Mouse (Mus musculus): ENCODE measurements around the gene Srsf5. TPM values are rescaled to one million over a fixed set of nuclear protein-coding genes. Genes with fewer than 3 reads are reported as not detected.

The Srsf5 gene
- polyA plus RNA-seq, 1 experiment from 2014 or later = 261 TPM

DNA sequence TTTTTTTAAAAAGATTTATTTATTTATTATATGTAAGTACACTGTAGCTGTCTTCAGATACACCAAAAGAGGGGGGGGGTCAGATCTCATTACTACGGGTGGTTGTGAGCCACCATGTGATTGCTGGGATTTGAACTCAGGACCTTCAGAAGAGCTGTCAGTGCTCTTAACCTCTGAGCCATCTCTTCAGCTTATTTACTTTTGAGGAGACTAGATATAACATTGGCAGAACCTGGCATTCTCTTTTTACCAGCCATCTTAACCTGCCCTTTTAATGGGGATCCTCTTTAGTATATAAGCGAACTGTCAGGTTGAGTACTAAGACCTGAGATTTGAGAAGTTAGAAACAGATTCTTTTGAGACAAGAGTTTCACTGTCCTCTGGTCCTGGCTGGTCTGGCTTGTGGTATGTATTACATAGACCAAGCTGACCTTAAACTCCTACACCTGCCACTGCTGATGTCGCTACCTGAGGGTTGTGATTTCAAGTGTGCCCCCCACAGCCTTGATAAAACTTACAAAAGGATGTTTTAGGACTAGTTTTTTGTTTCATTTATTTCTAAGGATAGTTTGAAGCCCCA, 6.4 kb downstream of the Srsf5 start:
- ATAC-seq = no peak
- no peaks in the 10 kb centered on the region for H3K27me3 ChIP-seq (replicated peaks; ENCODE audit: control insufficient read depth, insufficient read depth, low read length)
- no peak overlapping the region for H3K4me3 ChIP-seq (ENCODE audit: low read depth, low read length)
- H3K27ac ChIP-seq (ENCODE audit: low read depth, low read length) = no peak overlapping the region; the same call in 1 of the 2 replicates
- no peak for TF ChIP-seq CTCF (IDR thresholded peaks at IDR 0.05; ENCODE audit: low read depth)
- WGBS = 87% methylated on average over 3 of the region's 3 CpGs
- no peaks in the 10 kb centered on the region for H3K4me1 ChIP-seq (replicated peaks; ENCODE audit: control insufficient read depth, insufficient read depth, low read length)
- H3K9me3 ChIP-seq (ENCODE audit: control insufficient read depth) = no peaks in the 10 kb centered on the region
- peaks cover 72% of the 10 kb centered on the region for H3K36me3 ChIP-seq (ENCODE audit: control insufficient read depth, insufficient read depth)
- H3K4me2 ChIP-seq (replicated peaks; ENCODE audit: low read depth) = no peak overlapping the region
- H3K9ac ChIP-seq (ENCODE audit: low read depth, low read length) = no peak overlapping the region

DNA sequence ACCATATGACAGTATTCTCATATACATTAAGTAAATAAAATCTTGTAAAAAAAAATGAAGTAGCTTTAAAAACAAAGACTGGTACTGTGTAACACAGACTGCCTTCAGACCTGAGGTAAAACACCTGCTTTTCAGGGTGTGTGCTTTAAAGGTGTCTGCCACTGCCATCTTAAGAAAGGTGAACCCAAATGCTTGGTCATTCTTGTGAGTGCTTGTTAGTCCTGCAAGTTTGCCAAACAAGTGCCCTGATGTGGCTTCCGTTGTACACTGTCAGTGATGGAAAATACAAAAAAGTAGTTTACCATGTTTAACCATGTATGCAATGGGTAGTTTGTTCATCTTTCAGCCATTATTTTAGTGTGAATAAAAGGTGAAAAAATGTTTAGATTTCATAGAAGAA, 7.2 kb downstream of the Srsf5 start:
- H3K4me2 ChIP-seq (replicated peaks; ENCODE audit: low read depth) = no peak overlapping the region
- no peak overlapping the region for H3K4me3 ChIP-seq (ENCODE audit: low read depth, low read length)
- ATAC-seq = no peak
- no peaks in the 10 kb centered on the region for H3K27me3 ChIP-seq (replicated peaks; ENCODE audit: control insufficient read depth, insufficient read depth, low read length)
- no peak overlapping the region for H3K9ac ChIP-seq (ENCODE audit: low read depth, low read length)
- H3K9me3 ChIP-seq (ENCODE audit: control insufficient read depth) = no peaks in the 10 kb centered on the region
- peaks cover 67% of the 10 kb centered on the region for H3K36me3 ChIP-seq (ENCODE audit: control insufficient read depth, insufficient read depth)
- WGBS = 86% methylated on average over 1 of the region's 1 CpGs
- no peaks in the 10 kb centered on the region for H3K4me1 ChIP-seq (replicated peaks; ENCODE audit: control insufficient read depth, insufficient read depth, low read length)
- TF ChIP-seq CTCF (IDR thresholded peaks at IDR 0.05; ENCODE audit: low read depth) = no peak
- no peak overlapping the region for H3K27ac ChIP-seq (ENCODE audit: low read depth, low read length)

- Histone ChIP-seq H3K4me1 (replicated peaks; ENCODE audit: control insufficient read depth, insufficient read depth, low read length) (no peaks in the 10 kb centered on the region), H3K27ac (ENCODE audit: low read depth, low read length) (no peak overlapping the region), H3K27me3 (replicated peaks; ENCODE audit: control insufficient read depth, insufficient read depth, low read length) (no peaks in the 10 kb centered on the region), H3K9ac (ENCODE audit: low read depth, low read length) (no peak overlapping the region), H3K36me3 (ENCODE audit: control insufficient read depth, insufficient read depth) (peaks cover 49% of the 10 kb centered on the region), H3K4me3 (ENCODE audit: low read depth, low read length) (no peak overlapping the region), H3K4me2 (replicated peaks; ENCODE audit: low read depth) (no peak overlapping the region), H3K9me3 (ENCODE audit: control insufficient read depth) (no peaks in the 10 kb centered on the region)
- TF ChIP-seq CTCF (IDR thresholded peaks at IDR 0.05; ENCODE audit: low read depth) = no peak
- no peak for ATAC-seq
- WGBS = 85% methylated on average over 3 of the region's 3 CpGs
These were observed 10.7 kb downstream of the Srsf5 start for GRCm38 (mm10) chr12:80956039-80956438.

DNA sequence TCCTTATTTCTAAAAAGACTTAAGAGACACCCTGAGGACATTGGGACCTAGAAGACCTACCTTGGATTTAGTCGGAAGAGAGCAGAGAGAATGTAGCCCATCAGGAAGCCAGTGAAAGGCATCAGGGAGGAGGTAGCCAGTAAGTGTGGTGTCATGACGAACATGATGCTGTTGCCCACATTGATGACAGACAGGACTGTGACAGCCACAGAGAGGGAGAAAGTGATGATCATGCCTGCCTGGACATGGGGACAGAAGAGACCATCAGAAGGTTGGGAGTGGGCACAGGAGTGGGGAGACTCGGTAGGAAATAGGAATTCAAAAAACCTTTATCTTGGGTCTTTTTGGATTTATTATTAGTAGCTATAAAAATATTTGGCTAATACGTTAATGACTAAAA, 12.7 kb downstream of the Srsf5 start:
- Histone ChIP-seq H3K9ac (ENCODE audit: low read depth, low read length) (no peak overlapping the region), H3K27me3 (replicated peaks; ENCODE audit: control insufficient read depth, insufficient read depth, low read length) (no peaks in the 10 kb centered on the region), H3K36me3 (ENCODE audit: control insufficient read depth, insufficient read depth) (peaks cover 37% of the 10 kb centered on the region), H3K4me3 (ENCODE audit: low read depth, low read length) (no peak overlapping the region), H3K4me2 (replicated peaks; ENCODE audit: low read depth) (no peak overlapping the region), H3K4me1 (replicated peaks; ENCODE audit: control insufficient read depth, insufficient read depth, low read length) (no peaks in the 10 kb centered on the region), H3K9me3 (ENCODE audit: control insufficient read depth) (no peaks in the 10 kb centered on the region), H3K27ac (ENCODE audit: low read depth, low read length) (no peak overlapping the region)
- WGBS = 74% methylated on average over 4 of the region's 4 CpGs
- TF ChIP-seq CTCF (IDR thresholded peaks at IDR 0.05; ENCODE audit: low read depth) = no peak
- no peak for ATAC-seq

DNA sequence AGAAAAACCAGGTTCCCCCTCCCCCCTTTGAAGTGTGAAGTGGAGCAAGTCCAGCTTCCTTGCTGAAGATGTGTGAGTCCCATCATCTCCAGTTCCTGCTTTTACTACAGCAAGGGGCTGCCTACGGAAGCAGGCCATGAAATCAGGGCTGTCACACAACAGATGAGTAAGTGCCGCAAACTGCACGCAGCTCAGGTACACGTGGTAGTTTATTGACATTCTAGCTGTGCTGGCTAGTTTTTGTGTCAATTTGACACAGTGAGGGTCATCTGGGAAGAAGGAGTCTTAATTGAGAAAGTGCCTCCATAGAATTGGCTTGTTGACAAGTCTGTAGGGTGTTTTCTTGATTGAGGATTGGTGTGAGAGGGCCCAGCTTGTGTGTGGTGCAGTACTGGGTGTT, 17.3 kb downstream of the Srsf5 start:
- H3K27ac ChIP-seq (ENCODE audit: low read depth, low read length) = no peak overlapping the region
- H3K4me1 ChIP-seq (replicated peaks; ENCODE audit: control insufficient read depth, insufficient read depth, low read length) = no peaks in the 10 kb centered on the region
- no peak for TF ChIP-seq CTCF (IDR thresholded peaks at IDR 0.05; ENCODE audit: low read depth)
- 62% methylated on average over 4 of the region's 4 CpGs for WGBS
- no peak for ATAC-seq
- H3K4me2 ChIP-seq (replicated peaks; ENCODE audit: low read depth) = no peak overlapping the region
- H3K36me3 ChIP-seq (ENCODE audit: control insufficient read depth, insufficient read depth) = peaks cover 6% of the 10 kb centered on the region; the same call in 1 of the 2 replicates
- H3K9ac ChIP-seq (ENCODE audit: low read depth, low read length) = no peak overlapping the region
- no peaks in the 10 kb centered on the region for H3K27me3 ChIP-seq (replicated peaks; ENCODE audit: control insufficient read depth, insufficient read depth, low read length)
- H3K9me3 ChIP-seq (ENCODE audit: control insufficient read depth) = no peaks in the 10 kb centered on the region
- H3K4me3 ChIP-seq (ENCODE audit: low read depth, low read length) = no peak overlapping the region

GRCm38 (mm10) chr12:80966059-80966838, 20.9 kb downstream of the Srsf5 start:
- WGBS = 47% methylated on average over 11 of the region's 11 CpGs
- Histone ChIP-seq H3K4me2 (replicated peaks; ENCODE audit: low read depth) (0 out of 2 replicates have a peak overlapping the region, but pooled peaks have one; percentile 21), H3K9me3 (ENCODE audit: control insufficient read depth) (no peaks in the 10 kb centered on the region), H3K4me1 (replicated peaks; ENCODE audit: control insufficient read depth, insufficient read depth, low read length) (no peaks in the 10 kb centered on the region), H3K27ac (ENCODE audit: low read depth, low read length) (no peak overlapping the region), H3K36me3 (ENCODE audit: control insufficient read depth, insufficient read depth) (no peaks in the 10 kb centered on the region; the same call in 1 of the 2 replicates), H3K9ac (ENCODE audit: low read depth, low read length) (no peak overlapping the region), H3K27me3 (replicated peaks; ENCODE audit: control insufficient read depth, insufficient read depth, low read length) (no peaks in the 10 kb centered on the region), H3K4me3 (ENCODE audit: low read depth, low read length) (no peak overlapping the region)
- no peak for ATAC-seq
- no peak for TF ChIP-seq CTCF (IDR thresholded peaks at IDR 0.05; ENCODE audit: low read depth)

All from intestine, postnatal 0 days (tissue).